Mouse (Mus musculus) embryonic facial prominence, embryonic 13.5 days (tissue): ENCODE measurements around the gene Nsg1. TPM values are rescaled to one million over a fixed set of nuclear protein-coding genes. Genes with fewer than 3 reads are reported as not detected.

ENCODE experiments used
- ATAC-seq: fragments of 200-750 bp; cut with Nextera tagmentation; 2 replicates; pipeline ENCODE4 v1.8.0; 2017; ENCODE audit warnings: low read depth; ENCODE audit not compliant: insufficient number of reproducible peaks, insufficient read depth, low FRiP score, low TSS enrichment
- H3K27ac ChIP-seq: fragments of 300-500 bp; sonication (generic); 2 replicates; pipeline ENCODE4 v1.5.1; 2015; ENCODE audit warnings: moderate library complexity, mild to moderate bottlenecking, inconsistent platforms
- H3K27me3 ChIP-seq: fragments of 300-500 bp; sonication (generic); 2 replicates; pipeline ENCODE4 v1.6.1; 2015; ENCODE audit warnings: mild to moderate bottlenecking, inconsistent platforms
- H3K36me3 ChIP-seq: fragments of 300-500 bp; sonication (generic); 2 replicates; pipeline ENCODE4 v1.6.1; 2015; ENCODE audit warnings: mild to moderate bottlenecking, inconsistent platforms
- H3K4me1 ChIP-seq: fragments of 300-500 bp; sonication (generic); 2 replicates; pipeline ENCODE4 v1.6.1; 2015; ENCODE audit warnings: inconsistent platforms
- H3K4me2 ChIP-seq: fragments of 300-500 bp; sonication (generic); 2 replicates; pipeline ENCODE4 v1.6.1; 2015; ENCODE audit warnings: moderate library complexity, mild to moderate bottlenecking, inconsistent platforms
- H3K4me3 ChIP-seq: fragments of 300-500 bp; sonication (generic); 2 replicates; pipeline ENCODE4 v1.5.1; 2015; ENCODE audit warnings: mild to moderate bottlenecking, inconsistent platforms
- H3K9ac ChIP-seq: fragments of 300-500 bp; sonication (generic); 2 replicates; pipeline ENCODE4 v1.6.1; 2015; ENCODE audit warnings: mild to moderate bottlenecking, inconsistent platforms
- H3K9me3 ChIP-seq: fragments of 300-500 bp; sonication (generic); 2 replicates; pipeline ENCODE4 v1.6.1; 2016; ENCODE audit warnings: inconsistent platforms
- WGBS: fragments of 180-500 bp; shearing (Covaris S2); methylation state at CpG from one replicate; pipeline ENCODE4 v1.1.7; 2015; ENCODE audit warnings: mixed read lengths; 5-methylcytosine and 5-hydroxymethylcytosine counted together
- polyA plus RNA-seq: library from polyadenylated mRNA; unstranded; fragments of >200 nt; fragmentation: Nextera tagmentation; extraction: Ambion mirVana; gene quantifications from 2 replicates; pipeline ENCODE4 v1.2.1, GENCODE M21; 2015

The Nsg1 gene
- 169 and 180 TPM in 2 replicates for polyA plus RNA-seq

- peaks cover 21% of the 10 kb centered on the region for H3K4me1 ChIP-seq
- peaks cover 21% of the 10 kb centered on the region for H3K27me3 ChIP-seq
- peaks cover 26% of the 10 kb centered on the region for H3K36me3 ChIP-seq
- H3K9ac ChIP-seq = peak within 1 kb of the TSS; percentile 93
- peak within 1 kb of the TSS; percentile 86 for H3K4me3 ChIP-seq
- no peak; the same call in 1 of the 2 replicates for ATAC-seq
- peak within 1 kb of the TSS; percentile 76 for H3K4me2 ChIP-seq
- H3K27ac ChIP-seq = peak within 1 kb of the TSS; percentile 81
- 10% methylated on average over 35 of the region's 35 CpGs for WGBS
- H3K9me3 ChIP-seq = no peaks in the 10 kb centered on the region
Observed at GRCm38 (mm10) chr5:38159634-38160413, at the start of gene Nsg1. Nsg1 (minus strand) TSS chr5:38159907.

- H3K4me3 ChIP-seq = no peak overlapping the region
- peaks cover 80% of the 10 kb centered on the region for H3K36me3 ChIP-seq
- no peaks in the 10 kb centered on the region for H3K9me3 ChIP-seq
- H3K4me1 ChIP-seq = peaks cover 11% of the 10 kb centered on the region; the same call in 1 of the 2 replicates
- H3K27me3 ChIP-seq = no peaks in the 10 kb centered on the region
- 51% methylated on average over 8 of the region's 8 CpGs for WGBS
- H3K27ac ChIP-seq = no peak overlapping the region
- no peak overlapping the region for H3K4me2 ChIP-seq
- no peak for ATAC-seq
- H3K9ac ChIP-seq = no peak overlapping the region
Observed at GRCm38 (mm10) chr5:38208985-38209384, 49.3 kb upstream of the Nsg1 start.

DNA sequence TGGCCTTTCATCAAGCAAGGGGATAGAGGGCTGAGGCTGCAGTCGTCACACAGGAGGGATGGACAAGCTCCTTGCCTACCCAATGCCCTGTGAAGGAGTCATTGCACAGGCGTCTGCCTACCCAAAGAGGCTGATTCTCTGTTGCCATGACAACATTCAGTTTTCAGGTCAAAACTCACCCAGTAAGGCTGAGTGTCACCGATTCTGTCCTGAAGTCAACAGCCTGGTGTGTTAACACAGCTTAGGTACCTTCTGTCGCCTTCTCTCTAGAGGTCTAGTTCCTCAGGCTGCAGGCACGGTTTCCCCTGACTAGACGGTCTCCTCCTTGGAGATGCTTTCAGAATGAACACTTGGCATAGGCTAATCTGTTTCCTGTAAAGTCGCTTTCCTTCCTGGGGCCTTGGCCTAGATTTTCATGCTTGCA lies 45.6 kb upstream of the Nsg1 start:
- H3K9me3 ChIP-seq = no peaks in the 10 kb centered on the region
- H3K27me3 ChIP-seq = no peaks in the 10 kb centered on the region
- no peaks in the 10 kb centered on the region for H3K4me1 ChIP-seq
- H3K9ac ChIP-seq = no peak overlapping the region
- no peak overlapping the region for H3K27ac ChIP-seq
- no peak overlapping the region for H3K4me2 ChIP-seq
- H3K36me3 ChIP-seq = peaks cover 81% of the 10 kb centered on the region
- H3K4me3 ChIP-seq = no peak overlapping the region
- 85% methylated on average over 7 of the region's 7 CpGs for WGBS
- ATAC-seq = no peak

GRCm38 (mm10) chr5:38199686-38200085 lies 40.0 kb upstream of the Nsg1 start:
- Histone ChIP-seq H3K27ac (no peak overlapping the region), H3K4me1 (no peaks in the 10 kb centered on the region), H3K9ac (no peak overlapping the region), H3K4me2 (no peak overlapping the region), H3K4me3 (no peak overlapping the region), H3K27me3 (no peaks in the 10 kb centered on the region), H3K9me3 (no peaks in the 10 kb centered on the region), H3K36me3 (peaks cover 57% of the 10 kb centered on the region)
- no peak for ATAC-seq
- 84% methylated on average over 2 of the region's 2 CpGs for WGBS

DNA sequence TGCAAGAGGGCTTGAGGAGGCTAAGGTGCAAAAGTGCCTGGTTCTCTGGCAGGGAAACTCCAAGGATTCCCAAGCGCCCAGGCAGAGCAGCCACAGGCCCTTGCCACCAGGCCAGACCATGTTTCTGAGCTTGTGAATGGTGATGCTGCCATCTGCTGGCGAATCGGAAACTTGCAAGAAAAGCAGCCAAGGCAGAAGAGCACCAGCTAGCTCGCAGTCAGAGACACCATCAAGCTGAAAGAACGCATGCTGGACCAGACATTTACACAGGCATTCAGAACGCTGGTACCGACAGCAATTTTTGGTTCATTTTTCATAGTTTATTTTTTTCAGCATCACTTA lies 37.7 kb upstream of the Nsg1 start:
- no peaks in the 10 kb centered on the region for H3K9me3 ChIP-seq
- WGBS = 18% methylated on average over 7 of the region's 7 CpGs
- no peak overlapping the region for H3K9ac ChIP-seq
- H3K4me3 ChIP-seq = no peak overlapping the region
- peaks cover 35% of the 10 kb centered on the region for H3K36me3 ChIP-seq
- no peaks in the 10 kb centered on the region for H3K4me1 ChIP-seq
- no peak overlapping the region for H3K27ac ChIP-seq
- no peak overlapping the region for H3K4me2 ChIP-seq
- H3K27me3 ChIP-seq = no peaks in the 10 kb centered on the region
- ATAC-seq = peak; percentile 48; the same call in 1 of the 2 replicates

DNA sequence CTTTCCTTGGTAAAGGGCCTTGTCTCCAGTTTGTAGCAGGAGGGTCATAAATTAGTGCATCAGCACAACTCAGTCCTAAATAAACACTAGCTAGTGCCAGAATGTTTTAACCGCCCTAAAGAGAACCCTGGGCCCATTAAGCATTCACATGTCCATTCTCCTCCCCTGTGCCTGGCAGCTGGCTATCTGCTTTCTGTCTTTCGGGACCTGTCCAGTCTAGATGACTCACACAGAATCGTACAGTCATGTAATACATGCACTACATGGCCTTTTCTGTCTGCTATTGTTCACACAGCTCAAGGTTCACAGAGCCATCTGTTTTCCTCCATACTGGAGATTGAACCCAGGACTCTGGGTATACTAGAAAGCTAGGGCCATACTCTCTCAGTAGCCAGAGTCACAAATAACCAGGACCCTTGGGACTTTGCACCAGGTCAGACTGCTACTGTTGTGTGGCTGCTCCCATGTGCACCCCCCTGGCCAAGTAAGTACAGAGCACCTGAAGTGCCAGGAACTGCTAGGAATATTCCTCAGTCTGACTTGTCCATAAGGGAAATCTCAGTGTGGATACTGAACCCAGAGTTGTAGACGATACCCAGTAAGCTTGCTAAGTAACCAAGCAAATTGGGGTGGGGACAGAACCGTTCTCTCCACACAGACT lies 37.2 kb upstream of the Nsg1 start:
- 72% methylated on average over 5 of the region's 5 CpGs for WGBS
- no peak overlapping the region for H3K9ac ChIP-seq
- H3K9me3 ChIP-seq = no peaks in the 10 kb centered on the region
- H3K27ac ChIP-seq = no peak overlapping the region
- H3K4me2 ChIP-seq = no peak overlapping the region
- H3K27me3 ChIP-seq = no peaks in the 10 kb centered on the region
- no peak for ATAC-seq
- H3K36me3 ChIP-seq = peaks cover 30% of the 10 kb centered on the region
- H3K4me1 ChIP-seq = no peaks in the 10 kb centered on the region
- no peak overlapping the region for H3K4me3 ChIP-seq

GRCm38 (mm10) chr5:38195941-38196340 lies 36.2 kb upstream of the Nsg1 start:
- H3K4me3 ChIP-seq = no peak overlapping the region
- H3K36me3 ChIP-seq = peaks cover 20% of the 10 kb centered on the region
- H3K9me3 ChIP-seq = no peaks in the 10 kb centered on the region
- no peaks in the 10 kb centered on the region for H3K27me3 ChIP-seq
- no peaks in the 10 kb centered on the region for H3K4me1 ChIP-seq
- H3K27ac ChIP-seq = no peak overlapping the region
- no peak overlapping the region for H3K4me2 ChIP-seq
- no peak for ATAC-seq
- H3K9ac ChIP-seq = no peak overlapping the region

GRCm38 (mm10) chr5:38194946-38195345 lies 35.2 kb upstream of the Nsg1 start:
- no peaks in the 10 kb centered on the region for H3K9me3 ChIP-seq
- H3K36me3 ChIP-seq = peaks cover 12% of the 10 kb centered on the region
- WGBS = 33% methylated on average over 2 of the region's 2 CpGs
- no peak overlapping the region for H3K27ac ChIP-seq
- no peak overlapping the region for H3K9ac ChIP-seq
- ATAC-seq = no peak
- no peaks in the 10 kb centered on the region for H3K4me1 ChIP-seq
- H3K4me2 ChIP-seq = no peak overlapping the region
- no peaks in the 10 kb centered on the region for H3K27me3 ChIP-seq
- no peak overlapping the region for H3K4me3 ChIP-seq

GRCm38 (mm10) chr5:38190907-38191306 lies 31.2 kb upstream of the Nsg1 start:
- 91% methylated on average over 3 of the region's 3 CpGs for WGBS
- Histone ChIP-seq H3K4me1 (no peaks in the 10 kb centered on the region), H3K9me3 (no peaks in the 10 kb centered on the region), H3K36me3 (no peaks in the 10 kb centered on the region), H3K27me3 (0 out of 2 replicates have a peak, but pooled peaks cover 1% of the 10 kb centered on the region), H3K27ac (no peak overlapping the region), H3K4me3 (no peak overlapping the region), H3K9ac (no peak overlapping the region), H3K4me2 (no peak overlapping the region)
- ATAC-seq = no peak

- no peaks in the 10 kb centered on the region for H3K36me3 ChIP-seq
- ATAC-seq = no peak
- no peak overlapping the region for H3K9ac ChIP-seq
- H3K4me3 ChIP-seq = no peak overlapping the region
- H3K27ac ChIP-seq = no peak overlapping the region
- H3K4me2 ChIP-seq = no peak overlapping the region
- H3K4me1 ChIP-seq = no peaks in the 10 kb centered on the region
- H3K27me3 ChIP-seq = peaks cover 6% of the 10 kb centered on the region; the same call in 1 of the 2 replicates
- 82% methylated on average over 2 of the region's 2 CpGs for WGBS
- no peaks in the 10 kb centered on the region for H3K9me3 ChIP-seq
Observed at GRCm38 (mm10) chr5:38187006-38187405, 27.3 kb upstream of the Nsg1 start.

GRCm38 (mm10) chr5:38184688-38185285 lies 25.1 kb upstream of the Nsg1 start:
- 68% methylated on average over 6 of the region's 6 CpGs for WGBS
- Histone ChIP-seq H3K27ac (no peak overlapping the region), H3K36me3 (no peaks in the 10 kb centered on the region), H3K4me3 (no peak overlapping the region), H3K9me3 (no peaks in the 10 kb centered on the region), H3K4me2 (no peak overlapping the region), H3K9ac (no peak overlapping the region), H3K4me1 (no peaks in the 10 kb centered on the region), H3K27me3 (peaks cover 6% of the 10 kb centered on the region; the same call in 1 of the 2 replicates)
- no peak for ATAC-seq
